Mouse (Mus musculus) spleen, adult 10 weeks (tissue): ENCODE measurements around the gene Bag6. TPM values are rescaled to one million over a fixed set of nuclear protein-coding genes. Genes with fewer than 3 reads are reported as not detected.

Source experiments
- polyA plus RNA-seq: library from polyadenylated mRNA; stranded (reverse); fragments of 350-450 nt; fragmentation: Illumina TruSeq; extraction: RNeasy Lipid Tissue Mini Kit (QIAGEN cat#74804); gene quantifications from one replicate; pipeline ENCODE4 v1.2.3, GENCODE M21; 2015; ENCODE audit warnings: low replicate concordance; ENCODE audit not compliant: insufficient read depth

The Bag6 gene
- polyA plus RNA-seq, 1 experiment from 2014 or later: 69.9 TPM

Other genes with a start within 250 kb of the Bag6 start
- gene C2, start 236.9 kb upstream of the Bag6 start, polyA plus RNA-seq: 38.7 TPM
- 55.6 TPM for gene Ehmt2, start 236.7 kb upstream of the Bag6 start, polyA plus RNA-seq
- not detected for gene Slc44a4, start 220.7 kb upstream of the Bag6 start, polyA plus RNA-seq
- gene Neu1, start 203.9 kb upstream of the Bag6 start, polyA plus RNA-seq: 21.7 TPM
- 1.2 TPM for gene Hspa1b, start 175.9 kb upstream of the Bag6 start, polyA plus RNA-seq
- gene Gm20481, start 165.3 kb upstream of the Bag6 start, polyA plus RNA-seq: not detected
- gene Hspa1a, start 163.0 kb upstream of the Bag6 start, polyA plus RNA-seq: 0.52 TPM
- not detected for gene Hspa1l, start 162.5 kb upstream of the Bag6 start, polyA plus RNA-seq
- 45.5 TPM for gene Lsm2, start 153.3 kb upstream of the Bag6 start, polyA plus RNA-seq
- gene Vars, start 134.2 kb upstream of the Bag6 start, polyA plus RNA-seq: 100 TPM
- gene Vwa7, start 118.6 kb upstream of the Bag6 start, polyA plus RNA-seq: 0.54 TPM
- 2.6 TPM for gene Sapcd1, start 107.2 kb upstream of the Bag6 start, polyA plus RNA-seq
- 6.1 TPM for gene Msh5, start 88.4 kb upstream of the Bag6 start, polyA plus RNA-seq
- 228 TPM for gene Clic1, start 85.2 kb upstream of the Bag6 start, polyA plus RNA-seq
- gene Ddah2, start 76.1 kb upstream of the Bag6 start, polyA plus RNA-seq: 3.2 TPM
- gene Ly6g6c, start 69.8 kb upstream of the Bag6 start, polyA plus RNA-seq: 0.26 TPM
- gene Mpig6b, start 69.0 kb upstream of the Bag6 start, polyA plus RNA-seq: 2.5 TPM
- not detected for gene Ly6g6e, start 58.3 kb upstream of the Bag6 start, polyA plus RNA-seq
- not detected for gene Ly6g6d, start 57.1 kb upstream of the Bag6 start, polyA plus RNA-seq
- gene Ly6g6f, start 49.6 kb upstream of the Bag6 start, polyA plus RNA-seq: 0.93 TPM
- gene Abhd16a, start 45.9 kb upstream of the Bag6 start, polyA plus RNA-seq: 19.7 TPM
- not detected for gene Ly6g5c, start 26.9 kb upstream of the Bag6 start, polyA plus RNA-seq
- 1.6 TPM for gene Ly6g5b, start 19.8 kb upstream of the Bag6 start, polyA plus RNA-seq
- 24.2 TPM for gene Gpank1, start 13.7 kb upstream of the Bag6 start, polyA plus RNA-seq
- gene Csnk2b, start 13.1 kb upstream of the Bag6 start, polyA plus RNA-seq: 133 TPM
- 15.5 TPM for gene D17H6S53E, start 8.8 kb upstream of the Bag6 start, polyA plus RNA-seq
- 0.33 TPM for gene Apom, start 3.1 kb upstream of the Bag6 start, polyA plus RNA-seq
- gene Prrc2a, start 29.7 kb downstream of the Bag6 start, polyA plus RNA-seq: 58.2 TPM
- 157 TPM for gene Aif1, start 40.9 kb downstream of the Bag6 start, polyA plus RNA-seq
- 139 TPM for gene Lst1, start 53.3 kb downstream of the Bag6 start, polyA plus RNA-seq
- 99.6 TPM for gene Ltb, start 59.3 kb downstream of the Bag6 start, polyA plus RNA-seq
- gene Tnf, start 66.8 kb downstream of the Bag6 start, polyA plus RNA-seq: 15.3 TPM
- gene Lta, start 70.2 kb downstream of the Bag6 start, polyA plus RNA-seq: 24.3 TPM
- 0.72 TPM for gene Gm16181, start 85.7 kb downstream of the Bag6 start, polyA plus RNA-seq
- 14.4 TPM for gene Atp6v1g2, start 98.5 kb downstream of the Bag6 start, polyA plus RNA-seq
- gene Nfkbil1, start 100.6 kb downstream of the Bag6 start, polyA plus RNA-seq: 3.1 TPM
- 220 TPM for gene Ddx39b, start 106.6 kb downstream of the Bag6 start, polyA plus RNA-seq
- 1,132 TPM for gene H2-D1, start 127.6 kb downstream of the Bag6 start, polyA plus RNA-seq
- gene H2-Q1, start 185.2 kb downstream of the Bag6 start, polyA plus RNA-seq: not detected
- gene H2-Q2, start 207.1 kb downstream of the Bag6 start, polyA plus RNA-seq: 0.76 TPM
- gene H2-Q4, start 244.4 kb downstream of the Bag6 start, polyA plus RNA-seq: 233 TPM